Mouse (Mus musculus): Measurements from ENCODE around the gene Zfp429.

GRCm38 (mm10) chr13:67420558-67421206 lies 21.1 kb upstream of the Zfp429 start:
- TF ChIP-seq CTCF (IDR thresholded peaks at IDR 0.05; ENCODE audit: low read depth, low read length) (no peak), POLR2A (IDR thresholded peaks at IDR 0.05; ENCODE audit: insufficient read depth, low read length) (no peak), EP300 (IDR thresholded peaks at IDR 0.05; ENCODE audit: insufficient read depth, low read depth, low read length) (no peak)

Measured in ES-Bruce4 (cell line).